Mouse (Mus musculus): ENCODE results near the gene Lyl1. TPM values are rescaled to one million over a fixed set of nuclear protein-coding genes. Genes with fewer than 3 reads are reported as not detected.

Lyl1 gene
- polyA plus RNA-seq, 1 experiment = not detected

- Histone ChIP-seq H3K4me2 (ENCODE audit: low read depth) (no peak overlapping the region), H3K79me2 (ENCODE audit: control insufficient read depth, insufficient read depth) (no peaks in the 10 kb centered on the region), H3K36me3 (ENCODE audit: control insufficient read depth, insufficient read depth) (peaks cover 5% of the 10 kb centered on the region), H3K4me3 (no peak overlapping the region), H3K27me3 (ENCODE audit: control insufficient read depth, insufficient read depth, insufficient read length) (no peaks in the 10 kb centered on the region), H3ac (ENCODE audit: control insufficient read depth, insufficient read length) (no peak overlapping the region)
- peak; percentile 19 for TF ChIP-seq POLR2A (IDR thresholded peaks at IDR 0.05; ENCODE audit: insufficient read length, low read depth)
- no peak for TF ChIP-seq SRF (IDR thresholded peaks at IDR 0.05; ENCODE audit: control insufficient read depth, insufficient read length, low read depth)
Observed at GRCm38 (mm10) chr8:84708774-84709475, 7.7 kb downstream of the Lyl1 start.

- no peaks in the 10 kb centered on the region for H3K79me2 ChIP-seq (ENCODE audit: control insufficient read depth, insufficient read depth)
- H3K4me2 ChIP-seq (ENCODE audit: low read depth) = no peak overlapping the region
- no peak for TF ChIP-seq CEBPB (IDR thresholded peaks at IDR 0.05; ENCODE audit: insufficient read depth, poor library complexity, severe bottlenecking)
- no peak for TF ChIP-seq TCF3 (IDR thresholded peaks at IDR 0.05; ENCODE audit: insufficient read length, low read depth)
- no peak for TF ChIP-seq POLR2A (IDR thresholded peaks at IDR 0.05; ENCODE audit: insufficient read length, low read depth)
- TF ChIP-seq E2F4 (IDR thresholded peaks at IDR 0.05; ENCODE audit: insufficient read depth) = no peak
- no peak for TF ChIP-seq SRF (IDR thresholded peaks at IDR 0.05; ENCODE audit: control insufficient read depth, insufficient read length, low read depth)
- no peak for TF ChIP-seq POLR2AphosphoS2 (IDR thresholded peaks at IDR 0.05; ENCODE audit: insufficient read length, low read depth)
- no peak for TF ChIP-seq REST (IDR thresholded peaks at IDR 0.05; ENCODE audit: insufficient read depth, insufficient read length)
- TF ChIP-seq TCF12 (IDR thresholded peaks at IDR 0.05; ENCODE audit: insufficient read depth, poor library complexity, severe bottlenecking) = no peak
- no peak for TF ChIP-seq USF1 (IDR thresholded peaks at IDR 0.05; ENCODE audit: low read depth)
- TF ChIP-seq MAX (IDR thresholded peaks at IDR 0.05; ENCODE audit: low read depth) = no peak
- TF ChIP-seq MYOG (IDR thresholded peaks at IDR 0.05; ENCODE audit: control insufficient read depth in 1 of 3, insufficient read depth in 1 of 3, insufficient read length in 2 of 3, low read depth in 2 of 3) = no peak
- TF ChIP-seq MYOD1 (IDR thresholded peaks at IDR 0.05; ENCODE audit: control insufficient read depth in 1 of 3, insufficient read length in 2 of 3, low read depth in 2 of 3) = no peak
- H3ac ChIP-seq (ENCODE audit: control insufficient read depth, insufficient read length) = no peak overlapping the region
- peaks cover 5% of the 10 kb centered on the region for H3K36me3 ChIP-seq (ENCODE audit: control insufficient read depth, insufficient read depth)
- H3K27me3 ChIP-seq (ENCODE audit: control insufficient read depth, insufficient read depth, insufficient read length) = no peaks in the 10 kb centered on the region
- no peak overlapping the region for H3K4me3 ChIP-seq
Observed at GRCm38 (mm10) chr8:84709931-84710330, 8.7 kb downstream of the Lyl1 start.

- Histone ChIP-seq H3K36me3 (ENCODE audit: control insufficient read depth, insufficient read depth) (peaks cover 5% of the 10 kb centered on the region), H3K4me3 (no peak overlapping the region), H3K79me2 (ENCODE audit: control insufficient read depth, insufficient read depth) (no peaks in the 10 kb centered on the region), H3K27me3 (ENCODE audit: control insufficient read depth, insufficient read depth, insufficient read length) (no peaks in the 10 kb centered on the region), H3ac (ENCODE audit: control insufficient read depth, insufficient read length) (no peak overlapping the region), H3K4me2 (ENCODE audit: low read depth) (peak overlapping the region; percentile 68)
- TF ChIP-seq MYOD1 (IDR thresholded peaks at IDR 0.05; ENCODE audit: control insufficient read depth in 1 of 3, insufficient read length in 2 of 3, low read depth in 2 of 3) (no peak), POLR2A (IDR thresholded peaks at IDR 0.05; ENCODE audit: insufficient read length, low read depth) (peak; percentile 13), TCF3 (IDR thresholded peaks at IDR 0.05; ENCODE audit: insufficient read length, low read depth) (no peak), POLR2AphosphoS2 (IDR thresholded peaks at IDR 0.05; ENCODE audit: insufficient read length, low read depth) (no peak), MYOG (IDR thresholded peaks at IDR 0.05; ENCODE audit: control insufficient read depth in 1 of 3, insufficient read depth in 1 of 3, insufficient read length in 2 of 3, low read depth in 2 of 3) (no peak)
Observed at GRCm38 (mm10) chr8:84711312-84711711, 10.1 kb downstream of the Lyl1 start.

- Histone ChIP-seq H3K36me3 (ENCODE audit: control insufficient read depth, insufficient read depth) (peaks cover 5% of the 10 kb centered on the region), H3K79me2 (ENCODE audit: control insufficient read depth, insufficient read depth) (no peaks in the 10 kb centered on the region), H3K4me2 (ENCODE audit: low read depth) (peak overlapping the region; percentile 68), H3K4me3 (no peak overlapping the region), H3K27me3 (ENCODE audit: control insufficient read depth, insufficient read depth, insufficient read length) (no peaks in the 10 kb centered on the region), H3ac (ENCODE audit: control insufficient read depth, insufficient read length) (no peak overlapping the region)
- TF ChIP-seq USF1 (IDR thresholded peaks at IDR 0.05; ENCODE audit: low read depth) (no peak), TCF3 (IDR thresholded peaks at IDR 0.05; ENCODE audit: insufficient read length, low read depth) (no peak), MYOG (IDR thresholded peaks at IDR 0.05; ENCODE audit: control insufficient read depth in 1 of 3, insufficient read depth in 1 of 3, insufficient read length in 2 of 3, low read depth in 2 of 3) (no peak), POLR2AphosphoS2 (IDR thresholded peaks at IDR 0.05; ENCODE audit: insufficient read length, low read depth) (no peak), CEBPB (IDR thresholded peaks at IDR 0.05; ENCODE audit: insufficient read depth, poor library complexity, severe bottlenecking) (peak; percentile 48; the same call in 1 of the 2 replicates), TCF12 (IDR thresholded peaks at IDR 0.05; ENCODE audit: insufficient read depth, poor library complexity, severe bottlenecking) (no peak), E2F4 (IDR thresholded peaks at IDR 0.05; ENCODE audit: insufficient read depth) (no peak), POLR2A (IDR thresholded peaks at IDR 0.05; ENCODE audit: insufficient read length, low read depth) (peak; percentile 15)
Observed at GRCm38 (mm10) chr8:84711933-84712758, 10.9 kb downstream of the Lyl1 start.

DNA sequence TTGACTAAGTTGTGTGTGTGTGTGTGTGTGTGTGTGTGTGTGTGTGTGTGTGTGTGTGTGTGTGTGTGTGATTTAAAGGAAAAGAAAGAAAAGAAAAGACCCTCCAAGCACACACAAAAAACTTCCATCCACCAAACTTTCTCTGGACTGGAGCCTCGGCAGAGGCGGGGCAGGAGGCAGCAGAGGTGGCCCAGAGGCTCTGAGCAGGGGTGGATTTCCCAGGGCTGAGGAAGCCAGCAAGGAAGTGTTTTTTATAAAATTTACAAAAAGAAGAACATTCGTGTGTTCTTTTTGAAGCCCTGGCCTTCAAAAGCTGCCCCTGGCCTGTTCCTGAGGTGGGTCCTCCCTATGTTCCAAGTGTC lies 11.5 kb downstream of the Lyl1 start:
- H3K4me2 ChIP-seq (ENCODE audit: low read depth) = peak overlapping the region; percentile 68
- TF ChIP-seq TCF12 (IDR thresholded peaks at IDR 0.05; ENCODE audit: insufficient read depth, poor library complexity, severe bottlenecking) = no peak
- TF ChIP-seq MYOG (IDR thresholded peaks at IDR 0.05; ENCODE audit: control insufficient read depth in 1 of 3, insufficient read depth in 1 of 3, insufficient read length in 2 of 3, low read depth in 2 of 3) = no peak
- no peak for TF ChIP-seq POLR2AphosphoS2 (IDR thresholded peaks at IDR 0.05; ENCODE audit: insufficient read length, low read depth)
- no peak for TF ChIP-seq POLR2A (IDR thresholded peaks at IDR 0.05; ENCODE audit: insufficient read length, low read depth)
- TF ChIP-seq REST (IDR thresholded peaks at IDR 0.05; ENCODE audit: insufficient read depth, insufficient read length) = no peak
- no peak for TF ChIP-seq MAX (IDR thresholded peaks at IDR 0.05; ENCODE audit: low read depth)
- TF ChIP-seq MYOD1 (IDR thresholded peaks at IDR 0.05; ENCODE audit: control insufficient read depth in 1 of 3, insufficient read length in 2 of 3, low read depth in 2 of 3) = no peak
- no peak for TF ChIP-seq USF1 (IDR thresholded peaks at IDR 0.05; ENCODE audit: low read depth)
- TF ChIP-seq TCF3 (IDR thresholded peaks at IDR 0.05; ENCODE audit: insufficient read length, low read depth) = no peak
- H3K4me3 ChIP-seq = no peak overlapping the region
- H3K27me3 ChIP-seq (ENCODE audit: control insufficient read depth, insufficient read depth, insufficient read length) = no peaks in the 10 kb centered on the region
- peaks cover 9% of the 10 kb centered on the region for H3K36me3 ChIP-seq (ENCODE audit: control insufficient read depth, insufficient read depth)
- no peak overlapping the region for H3ac ChIP-seq (ENCODE audit: control insufficient read depth, insufficient read length)
- no peaks in the 10 kb centered on the region for H3K79me2 ChIP-seq (ENCODE audit: control insufficient read depth, insufficient read depth)

Data from myocyte (in vitro differentiated cells).